Mouse (Mus musculus) cortical plate, adult 2 months (tissue): ENCODE data around the gene Irak2.

Source experiments
- CTCF ChIP-seq: fragments of 200-500 bp; IDR thresholded peaks from 2 replicates; pipeline ENCODE4 v1.5.1; 2011; ENCODE audit warnings: mild to moderate bottlenecking, control low read depth, low read length; ENCODE audit not compliant: insufficient read depth; ENCODE audit errors: extremely low read depth
- POLR2A ChIP-seq: fragments of 200-500 bp; IDR thresholded peaks from 2 replicates; pipeline ENCODE4 v1.6.1; 2011; ENCODE audit warnings: mild to moderate bottlenecking, low read length, control low read depth; ENCODE audit not compliant: insufficient read depth; ENCODE audit errors: extremely low read depth

DNA sequence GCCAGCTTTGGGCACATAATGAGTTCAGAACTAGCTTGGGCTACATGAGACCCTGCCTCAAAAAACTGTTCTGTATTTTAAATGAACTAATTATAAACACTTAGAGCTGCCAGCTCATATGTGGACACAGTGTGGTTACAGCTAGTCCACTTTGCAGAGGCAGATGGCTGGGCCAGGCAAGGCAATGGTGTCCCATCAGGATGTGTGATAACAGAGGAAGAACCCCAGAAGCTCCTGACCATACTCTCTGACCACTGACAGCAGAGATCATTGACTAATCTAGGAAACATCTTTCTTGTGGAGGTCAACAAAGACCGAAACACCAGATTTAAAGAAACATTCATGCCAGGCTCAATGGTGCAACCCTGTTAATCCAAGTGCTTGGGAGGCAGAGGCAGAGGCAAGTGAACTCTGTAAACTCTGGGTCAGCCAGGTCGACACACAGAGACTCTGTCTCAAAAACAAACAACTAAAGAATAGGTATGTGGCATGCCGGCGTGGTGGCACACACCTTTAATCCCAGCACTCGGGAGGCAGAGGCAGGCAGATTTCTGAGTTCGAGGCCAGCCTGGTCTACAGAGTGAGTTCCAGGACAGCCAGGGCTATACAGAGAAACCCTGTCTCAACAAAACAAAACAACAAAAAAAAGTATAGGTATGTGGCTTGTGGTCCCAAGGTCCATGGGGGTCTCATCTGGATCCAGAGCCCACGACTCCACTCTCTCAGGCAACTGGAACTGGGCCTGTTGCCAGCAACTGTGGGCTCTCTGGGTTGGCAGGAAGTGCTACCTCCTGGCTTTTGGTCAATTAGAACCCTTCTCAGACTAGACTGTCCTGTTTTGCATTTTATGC is 11.3 kb downstream of the Irak2 start:
- TF ChIP-seq POLR2A (no peak), CTCF (no peak)
